Mouse (Mus musculus) heart, embryonic 14.5 days (tissue): ENCODE results near the gene Tomm70a. TPM values are rescaled to one million over a fixed set of nuclear protein-coding genes. Genes with fewer than 3 reads are reported as not detected.

Experiments
- ATAC-seq: fragments of 200-750 bp; cut with Nextera tagmentation; 2 replicates; pipeline ENCODE4 v1.8.0; 2017; ENCODE audit warnings: low read depth, moderate TSS enrichment; ENCODE audit not compliant: insufficient number of reproducible peaks, insufficient read depth, low FRiP score
- H3K27ac ChIP-seq, 2 experiments: fragments of 200-500 bp in 1 of 2; fragments of 300-500 bp in 1 of 2; sonication (generic) in 1 of 2; replicated peaks in 1 of 2; 2 replicates each; pipeline ENCODE4 v1.5.1; 2012 to 2014; ENCODE audit warnings: low read depth in 2 of 2, low read length in 2 of 2, control low read depth in 1 of 2, mild to moderate bottlenecking in 1 of 2, mixed read lengths in 1 of 2; ENCODE audit not compliant: control insufficient read depth in 1 of 2, insufficient read depth in 1 of 2
- H3K27me3 ChIP-seq: fragments of 300-500 bp; sonication (generic); 2 replicates; pipeline ENCODE4 v1.6.1; 2014; ENCODE audit warnings: mild to moderate bottlenecking, low read length, control low read depth; ENCODE audit not compliant: control insufficient read depth, insufficient read depth
- H3K36me3 ChIP-seq: fragments of 300-500 bp; sonication (generic); 2 replicates; pipeline ENCODE4 v1.6.1; 2014; ENCODE audit warnings: mild to moderate bottlenecking, control low read depth, low read length, mixed read lengths; ENCODE audit not compliant: control insufficient read depth, insufficient read depth
- H3K4me1 ChIP-seq, 2 experiments: fragments of 200-500 bp in 1 of 2; fragments of 300-500 bp in 1 of 2; sonication (generic) in 1 of 2; 2 replicates each; pipeline ENCODE4 v1.6.1; 2012 to 2014; ENCODE audit warnings: low read length in 2 of 2, control low read depth in 1 of 2, mixed read lengths in 1 of 2; ENCODE audit not compliant: control insufficient read depth in 2 of 2, insufficient read depth in 2 of 2
- H3K4me2 ChIP-seq: fragments of 300-500 bp; sonication (generic); 2 replicates; pipeline ENCODE4 v1.6.1; 2014; ENCODE audit warnings: mild to moderate bottlenecking, low read length
- H3K4me3 ChIP-seq, 2 experiments: fragments of 200-500 bp in 1 of 2; fragments of 300-500 bp in 1 of 2; sonication (generic) in 1 of 2; 2 replicates each; pipeline ENCODE4 v1.5.1; 2012 to 2014; ENCODE audit warnings: low read length in 2 of 2, mild to moderate bottlenecking in 2 of 2, control low read depth in 1 of 2, low read depth in 1 of 2, moderate library complexity in 1 of 2; ENCODE audit not compliant: control insufficient read depth in 1 of 2, insufficient read depth in 1 of 2
- H3K9ac ChIP-seq: fragments of 300-500 bp; sonication (generic); 2 replicates; pipeline ENCODE4 v1.6.1; 2014; ENCODE audit warnings: mild to moderate bottlenecking, low read length
- H3K9me3 ChIP-seq: fragments of 300-500 bp; sonication (generic); 2 replicates; pipeline ENCODE4 v1.6.1; 2016; ENCODE audit warnings: low read length, control low read depth; ENCODE audit not compliant: control insufficient read depth
- WGBS: fragments of 180-500 bp; shearing (Covaris S2); extraction: QIAGEN DNeasy Blood & Tissue Kit; methylation state at CpG from one replicate; pipeline ENCODE4 v1.1.7; 2014; 5-methylcytosine and 5-hydroxymethylcytosine counted together
- polyA plus RNA-seq: library from polyadenylated mRNA; unstranded; fragments of >200 nt; fragmentation: Nextera tagmentation; extraction: Ambion mirVana; gene quantifications from 2 replicates; pipeline ENCODE4 v1.2.1, GENCODE M21; 2014

Gene Tomm70a
- polyA plus RNA-seq, 1 experiment from 2014 or later: 51.6 TPM

DNA sequence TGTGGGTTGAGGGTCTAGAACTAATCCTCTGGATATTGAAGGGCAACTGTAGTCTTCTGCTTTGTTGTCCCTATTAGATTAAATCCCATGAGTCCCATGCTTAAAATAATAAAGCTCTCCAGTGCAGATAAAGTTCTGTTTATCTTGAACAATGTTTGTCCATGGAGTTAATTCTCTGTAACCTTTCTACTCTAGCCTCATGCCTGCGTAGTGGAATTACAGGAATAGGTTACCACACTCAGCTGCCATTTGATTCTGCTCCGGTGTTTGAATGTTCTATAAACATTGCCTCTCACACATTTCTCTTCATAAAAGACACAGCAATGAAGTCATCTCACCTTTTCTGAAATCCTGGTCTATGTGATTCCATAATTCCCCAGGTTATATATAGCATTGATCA is 6.3 kb downstream of the Tomm70a start:
- Histone ChIP-seq H3K27me3 (no peaks in the 10 kb centered on the region), H3K4me3 (no peak overlapping the region), H3K27ac (no peak overlapping the region), H3K9ac (no peak overlapping the region), H3K9me3 (no peaks in the 10 kb centered on the region), H3K4me1 (peaks cover 3 to 18% of the 10 kb centered on the region in 2 experiments; a peak in 3 of 4 replicates), H3K36me3 (no peaks in the 10 kb centered on the region; the same call in 1 of the 2 replicates), H3K4me2 (no peak overlapping the region)
- 70% methylated on average over 2 of the region's 2 CpGs for WGBS
- no peak for ATAC-seq

DNA sequence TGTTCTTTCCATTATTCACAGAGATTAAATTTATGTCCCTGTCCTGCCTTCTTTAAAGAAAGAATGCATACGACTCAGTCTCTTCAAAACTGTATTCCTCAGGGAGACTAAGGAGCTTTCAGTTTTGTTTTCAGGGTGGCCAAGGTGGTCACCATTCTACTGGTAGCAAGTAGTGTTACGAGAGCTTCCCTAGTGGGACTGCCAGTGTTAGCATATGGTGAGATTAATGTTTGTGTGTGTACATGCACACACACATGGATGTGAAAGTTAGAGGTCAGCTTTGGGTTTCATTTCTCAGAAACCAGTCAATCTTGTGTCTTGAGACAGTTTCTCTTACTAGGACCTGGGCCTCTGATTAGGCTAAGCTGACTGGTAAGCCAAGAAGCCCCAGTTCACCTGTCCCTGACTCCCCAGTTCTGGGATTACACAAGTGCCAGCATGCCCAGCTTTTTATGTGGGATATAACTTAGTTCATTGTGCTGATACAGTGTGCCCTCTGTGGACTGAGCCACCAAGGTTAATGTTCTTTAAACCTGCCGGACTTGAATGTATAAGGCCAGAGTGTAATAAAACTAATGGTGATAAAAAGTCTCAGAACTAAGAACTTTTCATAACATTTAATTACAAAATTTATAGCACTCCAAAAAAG is 9.4 kb downstream of the Tomm70a start:
- peaks cover 22% of the 10 kb centered on the region for H3K36me3 ChIP-seq
- H3K9me3 ChIP-seq: no peaks in the 10 kb centered on the region
- H3K9ac ChIP-seq: no peak overlapping the region
- 85% methylated on average over 3 of the region's 3 CpGs for WGBS
- no peak overlapping the region for H3K27ac ChIP-seq
- no peak overlapping the region for H3K4me3 ChIP-seq
- peaks cover 0 to 8% of the 10 kb centered on the region in 2 experiments; a peak in 2 of 4 replicates for H3K4me1 ChIP-seq
- no peak overlapping the region for H3K4me2 ChIP-seq
- ATAC-seq: no peak
- H3K27me3 ChIP-seq: no peaks in the 10 kb centered on the region

DNA sequence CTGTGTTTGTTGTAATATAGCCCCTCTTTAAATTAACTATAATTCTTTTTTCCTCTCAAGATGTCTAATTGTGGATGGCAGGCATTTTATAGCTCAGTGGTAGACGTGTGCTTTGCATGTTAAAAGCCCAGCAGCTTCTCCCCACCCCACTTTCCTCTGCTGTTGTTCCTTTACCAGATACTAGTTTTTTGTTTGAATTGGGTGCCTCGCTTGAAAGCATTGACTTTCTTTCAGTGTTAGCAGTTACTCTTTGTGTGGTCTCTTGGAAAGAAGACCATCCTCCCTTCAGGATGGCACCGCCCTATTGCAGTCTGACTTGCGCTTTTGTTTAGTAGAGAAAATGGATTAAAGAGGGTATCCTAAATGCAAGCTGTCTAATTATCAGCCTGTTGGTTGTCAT is 10.0 kb downstream of the Tomm70a start:
- no peak for ATAC-seq
- Histone ChIP-seq H3K4me3 (no peak overlapping the region), H3K36me3 (peaks cover 29% of the 10 kb centered on the region), H3K27me3 (no peaks in the 10 kb centered on the region), H3K27ac (no peak overlapping the region), H3K9me3 (no peaks in the 10 kb centered on the region), H3K4me2 (no peak overlapping the region), H3K4me1 (peaks cover 0 to 5% of the 10 kb centered on the region in 2 experiments; a peak in 2 of 4 replicates), H3K9ac (no peak overlapping the region)
- 93% methylated on average over 4 of the region's 4 CpGs for WGBS

DNA sequence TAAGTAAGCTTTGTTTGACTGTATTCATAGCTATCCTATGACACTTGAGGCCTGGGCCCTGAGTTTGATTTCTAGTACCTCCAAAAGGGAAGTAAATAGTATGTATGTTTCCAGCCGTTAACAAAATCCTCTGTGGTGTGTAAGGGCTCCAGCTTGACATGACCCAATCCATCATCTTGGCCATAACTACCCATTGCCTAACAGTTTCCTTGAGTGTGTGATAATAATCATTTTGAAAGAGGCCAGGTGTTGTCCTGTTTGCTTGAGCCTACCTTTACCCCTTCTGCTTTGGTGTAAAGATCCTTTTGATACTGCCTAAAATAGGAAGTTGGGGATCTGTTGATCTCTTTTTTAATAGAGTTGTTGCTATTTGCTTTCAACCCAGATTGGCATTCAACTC is 10.8 kb downstream of the Tomm70a start:
- H3K36me3 ChIP-seq: peaks cover 37% of the 10 kb centered on the region
- H3K4me3 ChIP-seq: no peak overlapping the region
- ATAC-seq: no peak
- H3K27ac ChIP-seq: no peak overlapping the region
- H3K4me1 ChIP-seq: peaks cover 0 to 3% of the 10 kb centered on the region in 2 experiments; a peak in 2 of 4 replicates
- H3K9ac ChIP-seq: no peak overlapping the region
- H3K9me3 ChIP-seq: no peaks in the 10 kb centered on the region
- WGBS: 74% methylated on average over 1 of the region's 1 CpGs
- no peaks in the 10 kb centered on the region for H3K27me3 ChIP-seq
- no peak overlapping the region for H3K4me2 ChIP-seq

DNA sequence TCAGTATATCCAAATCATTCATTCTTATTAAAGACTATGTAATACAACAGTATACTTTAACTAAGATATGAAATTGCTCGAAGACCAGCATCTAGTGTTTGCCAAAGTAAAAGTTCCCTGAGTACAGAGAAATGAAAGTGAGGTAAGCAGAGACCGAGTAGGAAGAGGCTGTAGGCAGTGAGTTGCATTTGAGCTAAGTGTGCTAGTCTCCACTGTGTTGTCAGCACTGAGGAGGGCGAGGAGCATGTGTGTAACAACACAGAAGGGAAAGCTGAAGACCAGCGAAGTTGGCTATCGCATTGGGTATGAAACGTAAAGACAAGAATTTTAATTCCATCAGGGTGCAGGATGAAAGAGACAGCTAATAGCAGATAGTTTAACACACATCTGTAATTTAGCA is 12.1 kb downstream of the Tomm70a start:
- no peaks in the 10 kb centered on the region for H3K27me3 ChIP-seq
- no peak overlapping the region for H3K4me3 ChIP-seq
- H3K36me3 ChIP-seq: peaks cover 50% of the 10 kb centered on the region
- no peak overlapping the region for H3K4me2 ChIP-seq
- no peaks in the 10 kb centered on the region for H3K4me1 ChIP-seq
- H3K9me3 ChIP-seq: no peaks in the 10 kb centered on the region
- no peak for ATAC-seq
- no peak overlapping the region for H3K9ac ChIP-seq
- H3K27ac ChIP-seq: no peak overlapping the region
- WGBS: 94% methylated on average over 6 of the region's 6 CpGs

DNA sequence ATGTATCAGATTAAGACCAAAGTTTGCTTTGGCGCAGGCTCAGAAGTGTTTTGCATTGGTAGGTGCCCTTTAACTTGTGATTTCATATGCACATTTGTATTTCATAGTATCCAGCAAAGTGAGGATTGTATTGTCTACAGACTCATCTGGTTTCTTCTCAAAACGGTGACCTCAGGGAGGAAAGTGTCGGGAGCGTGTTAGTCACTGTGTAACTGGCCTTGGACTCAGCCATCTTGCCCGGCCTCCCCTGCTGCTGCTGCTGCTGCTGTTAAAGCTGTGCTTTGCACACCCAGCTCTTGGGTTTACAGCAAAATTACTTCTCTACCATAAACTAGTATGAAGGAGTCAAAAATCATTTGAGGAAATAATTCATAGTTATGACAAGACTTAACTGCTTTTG is 23.2 kb downstream of the Tomm70a start:
- no peak overlapping the region for H3K4me2 ChIP-seq
- H3K27ac ChIP-seq: no peak overlapping the region
- no peak overlapping the region for H3K4me3 ChIP-seq
- H3K9me3 ChIP-seq: no peaks in the 10 kb centered on the region
- no peaks in the 10 kb centered on the region for H3K4me1 ChIP-seq
- 92% methylated on average over 5 of the region's 5 CpGs for WGBS
- no peaks in the 10 kb centered on the region for H3K27me3 ChIP-seq
- H3K36me3 ChIP-seq: peaks cover 75% of the 10 kb centered on the region
- ATAC-seq: no peak
- no peak overlapping the region for H3K9ac ChIP-seq

DNA sequence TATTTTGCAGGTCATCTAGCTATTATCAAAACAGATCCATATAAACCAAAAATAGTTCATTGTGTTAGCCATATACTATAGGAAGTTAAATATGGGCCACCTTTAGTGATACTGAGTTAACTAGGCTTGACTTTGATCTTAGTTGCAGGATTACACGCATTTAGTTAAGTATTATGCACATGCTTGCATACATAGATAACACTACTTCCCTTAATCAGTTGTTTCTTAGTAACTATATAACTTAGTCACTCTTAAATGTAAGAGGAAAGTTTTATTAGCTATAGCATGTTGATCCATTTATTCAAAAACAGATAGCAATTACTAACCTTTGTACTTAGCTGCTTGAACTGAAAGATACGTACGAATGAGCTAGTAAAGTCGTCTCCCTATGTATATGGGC is 29.9 kb downstream of the Tomm70a start:
- Histone ChIP-seq H3K4me1 (no peaks in the 10 kb centered on the region), H3K27me3 (no peaks in the 10 kb centered on the region), H3K9ac (no peak overlapping the region), H3K9me3 (no peaks in the 10 kb centered on the region), H3K27ac (no peak overlapping the region), H3K4me2 (no peak overlapping the region), H3K36me3 (peaks cover 88% of the 10 kb centered on the region), H3K4me3 (no peak overlapping the region)
- ATAC-seq: no peak
- 93% methylated on average over 4 of the region's 4 CpGs for WGBS

DNA sequence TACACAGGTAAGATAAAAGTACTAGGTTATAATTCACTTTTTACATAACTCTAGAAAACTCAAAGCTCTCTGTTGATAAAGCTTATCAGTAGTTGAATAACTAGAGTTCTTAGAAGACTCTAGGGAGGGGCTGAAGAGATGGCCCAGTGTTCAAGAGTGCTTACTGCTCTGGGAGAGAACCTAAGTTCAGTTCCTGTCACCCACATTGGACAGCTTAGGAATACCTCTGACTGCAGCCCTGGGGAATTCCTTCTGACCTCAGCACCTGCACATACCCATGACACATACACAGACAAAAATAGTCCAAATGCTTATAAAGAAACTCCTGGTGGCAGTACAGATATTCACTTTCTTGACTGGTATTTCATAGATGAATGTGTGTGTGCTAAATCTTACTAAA is 34.4 kb downstream of the Tomm70a start:
- no peak overlapping the region for H3K4me2 ChIP-seq
- H3K4me1 ChIP-seq: no peaks in the 10 kb centered on the region
- no peaks in the 10 kb centered on the region for H3K27me3 ChIP-seq
- no peak overlapping the region for H3K27ac ChIP-seq
- no peaks in the 10 kb centered on the region for H3K9me3 ChIP-seq
- no peak overlapping the region for H3K9ac ChIP-seq
- no peak overlapping the region for H3K4me3 ChIP-seq
- ATAC-seq: no peak
- peaks cover 87% of the 10 kb centered on the region for H3K36me3 ChIP-seq
